Mouse (Mus musculus) layer of hippocampus, postnatal 14 days (tissue): ENCODE results near the gene Mtmr10. TPM values are rescaled to one million over a fixed set of nuclear protein-coding genes. Genes with fewer than 3 reads are reported as not detected.

ENCODE experiments used
- DNase-seq, 2 experiments: peaks; one replicate each; pipeline ENCODE4 v3.0.0; 2021 to 2022; ENCODE audit warnings: low spot score in 2 of 2, mixed read lengths in 1 of 2
- microRNA-seq, 2 experiments: library from miRNA; unstranded; fragments of <30 nt; microRNA quantifications; one replicate each; pipeline ENCODE4 v1.2.0; 2021
- total RNA-seq, 2 experiments: library from RNA; stranded (reverse); gene quantifications; 2 replicates each; pipeline ENCODE4 v1.2.3; 2021

Mtmr10 gene
- total RNA-seq, 2 experiments from 2014 or later = 16.1 to 18.1 TPM

GRCm38 (mm10) chr7:64371940-64372878 is 84.8 kb downstream of the Mtmr10 start:
- DNase-seq = no peak

GRCm38 (mm10) chr7:64373147-64373829 is 85.8 kb downstream of the Mtmr10 start:
- no peak for DNase-seq

- DNase-seq = peak; percentile 89 to 90
Observed at GRCm38 (mm10) chr7:64373830-64374562, 86.5 kb downstream of the Mtmr10 start, which contains the start of gene Fan1. Gene Fan1, minus strand, starts transcription at chr7:64374095.

Small RNAs within 50 kb of the gene (microRNA-seq; reads per million reads assigned to microRNA genes)
- gene Mir6416 = 0 reads per million in 2 experiments

Other genes with a start within 250 kb of the Mtmr10 start
- gene Trpm1, start 133.8 kb upstream of the Mtmr10 start, total RNA-seq = under 1 TPM in 1 of 2 experiments, not detected in 1; 0.07 TPM
- 10 to 100 TPM; 10.4 to 12.1 TPM for gene Fan1, start 86.4 kb downstream of the Mtmr10 start, total RNA-seq
- gene Mphosph10, start 104.6 kb downstream of the Mtmr10 start, total RNA-seq = 10 to 100 TPM; 20.6 to 23.9 TPM
- 10 to 100 TPM; 45.3 to 60.0 TPM for gene Mcee, start 105.0 kb downstream of the Mtmr10 start, total RNA-seq
- gene Apba2, start 214.1 kb downstream of the Mtmr10 start, total RNA-seq = 100 to 1,000 TPM; 273 to 296 TPM